Mouse (Mus musculus) cerebellum, postnatal 14 days (tissue): ENCODE data around the gene Pafah1b3.

ENCODE experiments used
- DNase-seq, 2 experiments: peaks; one replicate each; pipeline ENCODE4 v3.0.0; 2021; ENCODE audit warnings: mixed read lengths in 2 of 2

Gene Pafah1b3

GRCm38 (mm10) chr7:25279861-25280791 lies 17.7 kb downstream of the Pafah1b3 start:
- peak; percentile 54 to 60 for DNase-seq

- DNase-seq: peak; percentile 94 to 96
These were observed 18.5 kb downstream of the Pafah1b3 start for GRCm38 (mm10) chr7:25279076-25279860.

GRCm38 (mm10) chr7:25278341-25279075 lies 19.3 kb downstream of the Pafah1b3 start:
- DNase-seq: peak; percentile 87 to 88

GRCm38 (mm10) chr7:25277998-25278340 lies 19.8 kb downstream of the Pafah1b3 start:
- DNase-seq: no peak

GRCm38 (mm10) chr7:25277405-25277804 lies 20.4 kb downstream of the Pafah1b3 start:
- DNase-seq: no peak

- DNase-seq: no peak
These were observed 22.1 kb downstream of the Pafah1b3 start for GRCm38 (mm10) chr7:25275555-25276298.

GRCm38 (mm10) chr7:25274996-25275395 lies 22.8 kb downstream of the Pafah1b3 start:
- no peak for DNase-seq

- DNase-seq: no peak
These were observed 23.2 kb downstream of the Pafah1b3 start for GRCm38 (mm10) chr7:25274571-25274970.

- peak in 1 of 2 experiments; percentile 47 for DNase-seq
These were observed 24.2 kb downstream of the Pafah1b3 start for GRCm38 (mm10) chr7:25273259-25274241.

GRCm38 (mm10) chr7:25272445-25273258 lies 25.1 kb downstream of the Pafah1b3 start:
- peak in 1 of 2 experiments; percentile 20 for DNase-seq

GRCm38 (mm10) chr7:25271651-25272444 lies 25.9 kb downstream of the Pafah1b3 start:
- DNase-seq: peak in 1 of 2 experiments; percentile 19

- peak in 1 of 2 experiments; percentile 26 for DNase-seq
These were observed 26.8 kb downstream of the Pafah1b3 start for GRCm38 (mm10) chr7:25270652-25271633.

GRCm38 (mm10) chr7:25269545-25270271 lies 28.1 kb downstream of the Pafah1b3 start:
- no peak for DNase-seq

GRCm38 (mm10) chr7:25269029-25269428 lies 28.8 kb downstream of the Pafah1b3 start:
- DNase-seq: peak in 1 of 2 experiments; percentile 23

GRCm38 (mm10) chr7:25268588-25268987 lies 29.2 kb downstream of the Pafah1b3 start:
- no peak for DNase-seq

GRCm38 (mm10) chr7:25267751-25268463 lies 29.9 kb downstream of the Pafah1b3 start:
- peak; percentile 99 to 100 for DNase-seq
